In genomic region chr5:137414253-137414652, GRCm38 (mm10) we compare ENCODE assay signal across 25 mouse cellular contexts.
"Had no signal": no experiment of that assay in that cellular context is flagged by ENCODE, and none has a peak within 500 bp of the region (broad histone marks: within the 10 kb centered on the region; RNA-seq: fewer than 3 reads in every experiment).

No protein-coding gene starts in this region.

- H3K27ac ChIP-seq: gastrocnemius, adult 2 months; heart, embryonic 10.5 days; hindbrain, embryonic 10.5 days; hindbrain, embryonic 12.5 days; hindbrain, embryonic 14.5 days; intestine, embryonic 15.5 days; kidney, embryonic 15.5 days; kidney, postnatal 0 days; limb, embryonic 13.5 days had no signal

- H3K9ac ChIP-seq: heart, embryonic 12.5 days; hindbrain, embryonic 12.5 days; hindbrain, embryonic 14.5 days; intestine, embryonic 15.5 days; kidney, embryonic 15.5 days; limb, embryonic 13.5 days had no signal

- H3K4me3 ChIP-seq: gastrocnemius, adult 2 months; heart, embryonic 10.5 days; heart, embryonic 12.5 days; hindbrain, embryonic 10.5 days; hindbrain, embryonic 12.5 days; intestine, embryonic 15.5 days; kidney, embryonic 15.5 days; limb, embryonic 13.5 days had no signal

- H3K4me1 ChIP-seq: heart, embryonic 12.5 days; hindbrain, embryonic 12.5 days; limb, embryonic 13.5 days had no signal

- ATAC-seq: forebrain, embryonic 16.5 days; hindbrain, embryonic 16.5 days; inflammation-experienced regulatory T-cells, adult 6 months; intestine, embryonic 15.5 days; intestine, postnatal 0 days had no signal

- H3K4me2 ChIP-seq: heart, embryonic 12.5 days; hindbrain, embryonic 12.5 days; hindbrain, embryonic 14.5 days; intestine, embryonic 15.5 days; kidney, embryonic 15.5 days; limb, embryonic 13.5 days had no signal

- H3K27me3 ChIP-seq: heart, embryonic 12.5 days; hindbrain, embryonic 12.5 days; intestine, embryonic 15.5 days; kidney, embryonic 15.5 days; limb, embryonic 13.5 days had no signal

- DNase-seq: gastrocnemius, adult 2 months; gastrocnemius, postnatal 10 days; gastrocnemius, postnatal 25 days; heart, adult 18-20 months; heart, postnatal 10 days; heart, postnatal 4 days; kidney, adult 18-20 months; kidney, adult 9 months; kidney, postnatal 14 days; kidney, postnatal 36 days; layer of hippocampus, adult 9-11 months; layer of hippocampus, postnatal 36 days had no signal

- H3K9me3 ChIP-seq: heart, embryonic 10.5 days; heart, embryonic 12.5 days; hindbrain, embryonic 10.5 days; hindbrain, embryonic 12.5 days; intestine, embryonic 15.5 days; kidney, embryonic 15.5 days; limb, embryonic 13.5 days had no signal

- H3K36me3 ChIP-seq: heart, embryonic 10.5 days; heart, embryonic 12.5 days; hindbrain, embryonic 10.5 days; hindbrain, embryonic 12.5 days; intestine, embryonic 15.5 days; kidney, embryonic 15.5 days; limb, embryonic 13.5 days had no signal
